ENCODE assay signal across 22 mouse cellular contexts in genomic region chr1:30683889-30684288, GRCm38 (mm10).
DNase-seq lines count a peak whose midpoint lies in the region; ATAC-seq and TF ChIP-seq lines count a peak whose summit lies in the region.
"Had no signal": no experiment of that assay in that cellular context is flagged by ENCODE, and none has a peak within 500 bp of the region (broad histone marks: within the 10 kb centered on the region; RNA-seq: fewer than 3 reads in every experiment).

No protein-coding gene starts in this region.

- peak; percentile 15 for DNase-seq in lung, embryonic 14.5 days
- no peak for DNase-seq in lung, adult 18-20 months
- peak; percentile 64 for DNase-seq in midbrain, embryonic 11.5 days (ENCODE audit: low spot score, missing footprints)
- no peak for DNase-seq in stomach, postnatal 0 days (ENCODE audit: low spot score)
- no peak for DNase-seq in adrenal gland, adult 2 months
- DNase-seq: adrenal gland, adult 8-10 months; adrenal gland, postnatal 10 days; adrenal gland, postnatal 14 days; adrenal gland, postnatal 25 days; adrenal gland, postnatal 36 days; B cell, adult 2 months; cerebellum, adult 11 months; cerebellum, adult 11-12 months; cerebellum, adult 18-20 months had no signal

- H3K9me3 ChIP-seq in lung, embryonic 14.5 days (ENCODE audit: low read depth, low read length): no peaks in the 10 kb centered on the region
- H3K9me3 ChIP-seq in midbrain, embryonic 11.5 days (ENCODE audit: control insufficient read depth, low read length): no peaks in the 10 kb centered on the region
- H3K9me3 ChIP-seq in midbrain, embryonic 16.5 days (replicated peaks; ENCODE audit: control insufficient read depth, low read length, poor library complexity, severe bottlenecking): no peaks in the 10 kb centered on the region
- no peaks in the 10 kb centered on the region for H3K9me3 ChIP-seq in stomach, embryonic 14.5 days (ENCODE audit: control insufficient read depth, low read depth, low read length)
- no peaks in the 10 kb centered on the region for H3K9me3 ChIP-seq in stomach, postnatal 0 days (ENCODE audit: control insufficient read depth, low read length)
- H3K9me3 ChIP-seq in stomach, embryonic 15.5 days: no peaks in the 10 kb centered on the region
- H3K9me3 ChIP-seq: G1E had no signal

- WGBS in lung, embryonic 14.5 days: 26% methylated on average over 2 of the region's 2 CpGs
- WGBS in midbrain, embryonic 11.5 days: 61% methylated on average over 2 of the region's 2 CpGs
- WGBS in midbrain, embryonic 16.5 days: 69% methylated on average over 2 of the region's 2 CpGs
- WGBS in stomach, embryonic 14.5 days: 34% methylated on average over 2 of the region's 2 CpGs
- WGBS in stomach, postnatal 0 days: 32% methylated on average over 2 of the region's 2 CpGs
- 29% methylated on average over 2 of the region's 2 CpGs for WGBS in stomach, embryonic 15.5 days

- TF ChIP-seq EP300 in stomach, postnatal 0 days (optimal IDR thresholded peaks at IDR 0.05): no peak

- H3K36me3 ChIP-seq in lung, embryonic 14.5 days (ENCODE audit: insufficient read depth): no peaks in the 10 kb centered on the region
- H3K36me3 ChIP-seq in midbrain, embryonic 11.5 days (ENCODE audit: control insufficient read depth, insufficient read depth, low read length): no peaks in the 10 kb centered on the region
- H3K36me3 ChIP-seq in midbrain, embryonic 16.5 days (ENCODE audit: control insufficient read depth, insufficient read depth, low read length): no peaks in the 10 kb centered on the region
- no peaks in the 10 kb centered on the region for H3K36me3 ChIP-seq in stomach, embryonic 14.5 days (ENCODE audit: control insufficient read depth, insufficient read depth, low read length)
- no peaks in the 10 kb centered on the region for H3K36me3 ChIP-seq in stomach, postnatal 0 days (ENCODE audit: control insufficient read depth, insufficient read depth, low read length)
- H3K36me3 ChIP-seq in stomach, embryonic 15.5 days: no peaks in the 10 kb centered on the region
- H3K36me3 ChIP-seq: G1E had no signal

- H3K9ac ChIP-seq in lung, embryonic 14.5 days: no peak overlapping the region
- H3K9ac ChIP-seq in midbrain, embryonic 11.5 days (ENCODE audit: low read length): no peak overlapping the region
- H3K9ac ChIP-seq in midbrain, embryonic 16.5 days (ENCODE audit: low read depth, low read length): no peak overlapping the region
- H3K9ac ChIP-seq in stomach, embryonic 14.5 days (replicated peaks; ENCODE audit: low read depth, low read length): no peak overlapping the region
- H3K9ac ChIP-seq in stomach, postnatal 0 days (ENCODE audit: low read length): no peak overlapping the region
- H3K9ac ChIP-seq in stomach, embryonic 15.5 days: no peak overlapping the region

- peak; percentile 41; the same call in 1 of the 2 replicates for ATAC-seq in lung, embryonic 14.5 days (ENCODE audit: insufficient read depth)
- peak; percentile 70 for ATAC-seq in midbrain, embryonic 11.5 days (ENCODE audit: low FRiP score)
- no peak for ATAC-seq in midbrain, embryonic 16.5 days
- ATAC-seq in stomach, embryonic 14.5 days (ENCODE audit: insufficient number of reproducible peaks, insufficient read depth, low FRiP score, low read depth): peak; percentile 56; the same call in 1 of the 2 replicates
- no peak for ATAC-seq in stomach, postnatal 0 days (ENCODE audit: low FRiP score, low TSS enrichment)
- peak; percentile 66; the same call in 1 of the 2 replicates for ATAC-seq in stomach, embryonic 15.5 days (ENCODE audit: insufficient read depth, low FRiP score, low read depth)
- ATAC-seq: activated CD4-positive, CD25-positive, alpha-beta regulatory T cell, adult 4 months; CD4-positive, CD25-positive, alpha-beta regulatory T cell, adult 4 months; Patski had no signal

- no peak overlapping the region for H3K27ac ChIP-seq in lung, embryonic 14.5 days (ENCODE audit: low read depth)
- no peak overlapping the region for H3K27ac ChIP-seq in midbrain, embryonic 11.5 days (ENCODE audit: low read depth, low read length)
- no peak overlapping the region for H3K27ac ChIP-seq in midbrain, embryonic 16.5 days (ENCODE audit: low read length)
- H3K27ac ChIP-seq in stomach, embryonic 14.5 days (ENCODE audit: low read length): no peak overlapping the region
- H3K27ac ChIP-seq in stomach, postnatal 0 days (replicated peaks): no peak overlapping the region
- no peak overlapping the region for H3K27ac ChIP-seq in stomach, embryonic 15.5 days

- TF ChIP-seq CTCF in lung, embryonic 14.5 days (IDR thresholded peaks at IDR 0.05; ENCODE audit: low read depth): no peak
- TF ChIP-seq CTCF in stomach, postnatal 0 days (IDR thresholded peaks at IDR 0.05; ENCODE audit: low read depth): no peak

- H3K27me3 ChIP-seq in lung, embryonic 14.5 days (ENCODE audit: insufficient read depth, low read length): no peaks in the 10 kb centered on the region
- H3K27me3 ChIP-seq in midbrain, embryonic 11.5 days (ENCODE audit: control insufficient read depth, insufficient read depth, low read length): no peaks in the 10 kb centered on the region
- no peaks in the 10 kb centered on the region for H3K27me3 ChIP-seq in midbrain, embryonic 16.5 days (ENCODE audit: control insufficient read depth, insufficient read depth, low read depth, low read length)
- H3K27me3 ChIP-seq in stomach, embryonic 14.5 days (ENCODE audit: control insufficient read depth, insufficient read depth, low read length): no peaks in the 10 kb centered on the region
- no peaks in the 10 kb centered on the region for H3K27me3 ChIP-seq in stomach, postnatal 0 days (ENCODE audit: control insufficient read depth, insufficient read depth, low read length)
- no peaks in the 10 kb centered on the region for H3K27me3 ChIP-seq in stomach, embryonic 15.5 days (replicated peaks)
- H3K27me3 ChIP-seq: CH12.LX had no signal

- no peaks in the 10 kb centered on the region for H3K4me1 ChIP-seq in lung, embryonic 14.5 days (ENCODE audit: insufficient read depth)
- H3K4me1 ChIP-seq in midbrain, embryonic 11.5 days (ENCODE audit: control insufficient read depth, insufficient read depth, low read length): no peaks in the 10 kb centered on the region
- no peaks in the 10 kb centered on the region for H3K4me1 ChIP-seq in midbrain, embryonic 16.5 days (ENCODE audit: control insufficient read depth, insufficient read depth, low read length)
- H3K4me1 ChIP-seq in stomach, embryonic 14.5 days (ENCODE audit: control insufficient read depth, insufficient read depth, low read length): no peaks in the 10 kb centered on the region
- H3K4me1 ChIP-seq in stomach, postnatal 0 days (replicated peaks; ENCODE audit: control insufficient read depth, insufficient read depth): no peaks in the 10 kb centered on the region
- H3K4me1 ChIP-seq in stomach, embryonic 15.5 days: no peaks in the 10 kb centered on the region

- no peak overlapping the region for H3K4me3 ChIP-seq in lung, embryonic 14.5 days (ENCODE audit: low read depth, low read length)
- H3K4me3 ChIP-seq in midbrain, embryonic 11.5 days (ENCODE audit: low read depth, low read length): no peak overlapping the region
- H3K4me3 ChIP-seq in midbrain, embryonic 16.5 days (ENCODE audit: low read depth, low read length): no peak overlapping the region
- H3K4me3 ChIP-seq in stomach, embryonic 14.5 days (ENCODE audit: low read depth, low read length): no peak overlapping the region
- no peak overlapping the region for H3K4me3 ChIP-seq in stomach, postnatal 0 days (ENCODE audit: low read depth, low read length)
- no peak overlapping the region for H3K4me3 ChIP-seq in stomach, embryonic 15.5 days (replicated peaks)

- no peak overlapping the region for H3K4me2 ChIP-seq in lung, embryonic 14.5 days
- no peak overlapping the region for H3K4me2 ChIP-seq in midbrain, embryonic 11.5 days
- no peak overlapping the region for H3K4me2 ChIP-seq in midbrain, embryonic 16.5 days (ENCODE audit: low read length)
- no peak overlapping the region for H3K4me2 ChIP-seq in stomach, embryonic 14.5 days (replicated peaks; ENCODE audit: low read depth, low read length)
- H3K4me2 ChIP-seq in stomach, postnatal 0 days (replicated peaks; ENCODE audit: low read depth): no peak overlapping the region
- H3K4me2 ChIP-seq in stomach, embryonic 15.5 days: no peak overlapping the region

Comparison
In these comparisons a context has a peak if more than half of its experiments do, and no peak if none do; other contexts are left out.
1. ATAC-seq: peak in lung, embryonic 14.5 days (single experiment), midbrain, embryonic 11.5 days (single experiment), stomach, embryonic 14.5 days (single experiment) and stomach, embryonic 15.5 days (single experiment); none in midbrain, embryonic 16.5 days (single experiment) and stomach, postnatal 0 days (single experiment).
2. DNase-seq: peak in lung, embryonic 14.5 days (single experiment) and midbrain, embryonic 11.5 days (single experiment); none in lung, adult 18-20 months (0 of 2), stomach, postnatal 0 days (single experiment) and adrenal gland, adult 2 months (single experiment).